10 mouse cellular contexts compared by ENCODE assay signal in the genomic region with DNA sequence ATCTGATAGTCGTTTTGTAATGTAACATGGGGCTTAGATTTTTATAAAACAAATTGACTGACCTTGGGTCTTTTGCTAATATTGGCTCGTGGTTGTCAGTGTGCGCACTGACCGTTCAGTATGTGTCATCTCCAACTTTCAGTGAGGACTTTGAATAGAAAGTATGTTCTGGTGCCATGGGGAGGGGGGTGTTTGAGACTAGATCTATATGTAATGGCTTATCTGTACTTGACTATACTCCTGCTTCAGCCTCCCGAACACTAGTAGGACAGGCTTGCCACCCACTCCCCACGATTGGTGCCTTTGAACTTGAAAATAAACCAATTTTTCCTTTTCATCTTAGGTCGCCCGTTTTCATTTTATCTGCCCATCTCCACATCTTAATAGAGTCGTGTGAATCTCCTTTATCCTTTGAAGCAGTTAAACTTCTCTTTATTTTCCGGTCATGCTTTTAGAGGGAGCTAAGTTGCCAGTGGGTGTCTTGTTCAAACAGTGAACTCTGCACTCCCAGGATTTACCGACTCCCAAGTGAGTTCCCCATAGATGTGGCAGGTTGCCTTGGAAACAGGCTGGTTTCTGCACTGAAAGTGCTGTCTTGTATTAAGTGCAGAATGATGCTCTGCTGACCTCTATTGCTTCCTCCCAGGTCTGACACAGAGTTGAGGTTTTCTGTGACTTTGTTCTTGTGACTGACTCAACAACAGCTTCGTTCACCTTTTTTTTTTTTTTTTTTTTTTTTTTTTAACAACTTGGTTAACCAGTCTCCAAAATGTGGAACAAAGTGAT.
DNase-seq lines count a peak whose midpoint lies in the region; ATAC-seq and TF ChIP-seq lines count a peak whose summit lies in the region.
"Had no signal": no experiment of that assay in that cellular context is flagged by ENCODE, and none has a peak within 500 bp of the region (broad histone marks: within the 10 kb centered on the region; RNA-seq: fewer than 3 reads in every experiment).

No protein-coding gene starts in this region.

- no peak overlapping the region for H3K9ac ChIP-seq in forebrain, embryonic 12.5 days
- no peak overlapping the region for H3K9ac ChIP-seq in heart, adult 2 months (ENCODE audit: low read depth, low read length)
- H3K9ac ChIP-seq: heart, embryonic 15.5 days had no signal

- TF ChIP-seq EP300 in heart, adult 2 months (IDR thresholded peaks at IDR 0.05; ENCODE audit: insufficient read depth, low read depth, low read length), result no peak

- H3K27me3 ChIP-seq in forebrain, embryonic 12.5 days, result no peaks in the 10 kb centered on the region
- no peaks in the 10 kb centered on the region for H3K27me3 ChIP-seq in heart, adult 2 months (ENCODE audit: control insufficient read depth, insufficient read depth, low read length)
- H3K27me3 ChIP-seq: heart, embryonic 15.5 days had no signal

- no peaks in the 10 kb centered on the region; the same call in 1 of the 2 replicates for H3K79me2 ChIP-seq in heart, adult 2 months (replicated peaks; ENCODE audit: control insufficient read depth, insufficient read depth, low read length)

- peak; percentile 42 to 51 for DNase-seq in cerebellum, postnatal 10 days
- DNase-seq in cerebellum, adult 11-12 months, result no peak
- peak; percentile 43 for DNase-seq in ES-CJ7 (ENCODE audit: low read depth, low spot score)
- peak; percentile 15 for DNase-seq in left cerebral cortex, postnatal 4 days
- DNase-seq in heart, adult 2 months, result no peak
- DNase-seq in gastrocnemius, postnatal 25 days, result no peak
- no peak for DNase-seq in heart, adult 8-10 months (ENCODE audit: low spot score)

- no peak overlapping the region for H3K4me3 ChIP-seq in forebrain, embryonic 12.5 days (replicated peaks)
- no peak overlapping the region for H3K4me3 ChIP-seq in heart, adult 2 months
- H3K4me3 ChIP-seq: heart, embryonic 15.5 days had no signal

- WGBS in forebrain, embryonic 12.5 days, result 39% methylated on average over 12 of the region's 12 CpGs
- 77% methylated on average over 12 of the region's 12 CpGs for WGBS in heart, adult 2 months

- 0 out of 2 replicates have a peak, but pooled peaks have one; percentile 55 for ATAC-seq in forebrain, embryonic 12.5 days (ENCODE audit: low FRiP score)

- no peak overlapping the region for H3K4me2 ChIP-seq in forebrain, embryonic 12.5 days
- H3K4me2 ChIP-seq: heart, embryonic 15.5 days; liver, embryonic 11.5 days had no signal

- H3K9me3 ChIP-seq in forebrain, embryonic 12.5 days, result no peaks in the 10 kb centered on the region
- H3K9me3 ChIP-seq: heart, embryonic 15.5 days had no signal

- no peak for TF ChIP-seq POLR2A in heart, adult 2 months (IDR thresholded peaks at IDR 0.05; ENCODE audit: insufficient read depth, low read depth, low read length)

- H3K36me3 ChIP-seq in forebrain, embryonic 12.5 days (replicated peaks), result no peaks in the 10 kb centered on the region
- no peaks in the 10 kb centered on the region for H3K36me3 ChIP-seq in heart, adult 2 months (ENCODE audit: control insufficient read depth, insufficient read depth, low read length)
- H3K36me3 ChIP-seq: heart, embryonic 15.5 days had no signal

- H3K27ac ChIP-seq in forebrain, embryonic 12.5 days, result no peak overlapping the region
- no peak overlapping the region for H3K27ac ChIP-seq in heart, adult 2 months
- H3K27ac ChIP-seq: heart, embryonic 15.5 days had no signal

- intact Hi-C loops in left cerebral cortex, postnatal 4 days (cut with DNase I), result no loop called here
- intact Hi-C loops in heart, adult 2 months (cut with DNase I), result no loop called here

- no peak for TF ChIP-seq CTCF in heart, adult 2 months (IDR thresholded peaks at IDR 0.05)

- H3K4me1 ChIP-seq in forebrain, embryonic 12.5 days, result peaks cover 32% of the 10 kb centered on the region
- H3K4me1 ChIP-seq in heart, adult 2 months (ENCODE audit: control insufficient read depth, insufficient read depth, low read length), result peaks cover 2% of the 10 kb centered on the region; the same call in 1 of the 2 replicates
- H3K4me1 ChIP-seq: heart, embryonic 15.5 days had no signal

Comparison
In these comparisons a context has a peak if more than half of its experiments do, and no peak if none do; other contexts are left out.
1. DNase-seq: peak in cerebellum, postnatal 10 days (2 of 2), ES-CJ7 (single experiment) and left cerebral cortex, postnatal 4 days (single experiment); none in cerebellum, adult 11-12 months (single experiment), heart, adult 2 months (0 of 2), gastrocnemius, postnatal 25 days (single experiment) and heart, adult 8-10 months (single experiment).